Mouse (Mus musculus): ENCODE data around the gene Gpr50. TPM values are rescaled to one million over a fixed set of nuclear protein-coding genes. Genes with fewer than 3 reads are reported as not detected.

The Gpr50 gene
- polyA plus RNA-seq (2017; shearing (Covaris generic)) = not detected

DNA sequence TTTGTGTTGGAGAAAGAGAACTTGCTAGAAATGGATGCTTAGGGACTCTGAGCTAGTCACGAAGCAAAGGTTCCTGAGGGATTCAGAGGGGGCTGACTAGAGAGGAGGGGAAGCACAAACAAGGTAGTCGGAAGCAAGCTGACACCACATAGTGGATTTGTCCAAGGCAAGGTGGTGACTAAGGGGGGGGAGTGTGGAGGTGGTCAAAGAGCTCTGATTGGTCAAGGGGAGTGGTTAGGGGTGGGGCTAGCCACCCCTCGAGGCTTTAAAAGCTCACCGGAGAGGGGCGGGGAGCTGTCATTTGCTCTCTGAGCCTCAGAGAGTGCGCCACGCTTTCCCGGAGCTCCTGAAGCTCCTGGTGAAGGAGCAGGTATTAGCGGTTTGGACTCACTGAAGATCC is at the start of gene Gpr50:
Gene Gpr50 (plus strand): TSS at position 294 of the 400 bp plus-strand sequence.

Other genes starting within 250 kb of the Gpr50 start
- 27.2 TPM for gene Cd99l2, start 170.8 kb upstream of the Gpr50 start, polyA plus RNA-seq (2017; shearing (Covaris generic))
- gene Hmgb3, start 107.7 kb upstream of the Gpr50 start, polyA plus RNA-seq (2017; shearing (Covaris generic)) = 22.1 TPM
- gene Vma21, start 152.3 kb downstream of the Gpr50 start, polyA plus RNA-seq (2017; shearing (Covaris generic)) = 42.2 TPM

All from activated CD4-positive, CD25-positive, alpha-beta regulatory T cell, adult 9 weeks (primary cell).